Mouse (Mus musculus): ENCODE results near the gene Zfp541.

GRCm38 (mm10) chr7:16128899-16129298 lies 67.3 kb downstream of the Zfp541 start:
- TF ChIP-seq CTCF (IDR thresholded peaks at IDR 0.05; ENCODE audit: control insufficient read depth, insufficient read depth, insufficient read length) (no peak), USF1 (IDR thresholded peaks at IDR 0.05; ENCODE audit: low read depth) (no peak), MAX (IDR thresholded peaks at IDR 0.05) (no peak), CEBPB (IDR thresholded peaks at IDR 0.05; ENCODE audit: low read depth) (no peak), MYOD1 (IDR thresholded peaks at IDR 0.05; ENCODE audit: control insufficient read depth, insufficient read length, low read depth) (no peak), MYOG (IDR thresholded peaks at IDR 0.05; ENCODE audit: control insufficient read depth, extremely low read depth, insufficient read length) (no peak)

Measured in C2C12 (cell line).